Mouse (Mus musculus) layer of hippocampus, adult 18-20 months (tissue): ENCODE results near the gene Pde11a. TPM values are rescaled to one million over a fixed set of nuclear protein-coding genes. Genes with fewer than 3 reads are reported as not detected.

Experiments used
- DNase-seq, 2 experiments: peaks; one replicate each; pipeline ENCODE4 v3.0.0; 2022; ENCODE audit warnings: low spot score in 2 of 2
- total RNA-seq, 2 experiments: library from RNA; stranded (reverse); gene quantifications; 2 replicates each; pipeline ENCODE4 v1.2.3; 2021

Gene Pde11a
- total RNA-seq, 2 experiments from 2014 or later: 18.5 to 21.6 TPM

GRCm38 (mm10) chr2:76215219-76215618, 123.4 kb downstream of the Pde11a start:
- no peak for DNase-seq

GRCm38 (mm10) chr2:76185126-76185525, 153.4 kb downstream of the Pde11a start:
- DNase-seq: no peak

GRCm38 (mm10) chr2:76162822-76163221, 175.8 kb downstream of the Pde11a start:
- DNase-seq: no peak

- DNase-seq: no peak
Measured at GRCm38 (mm10) chr2:76158973-76159372, 179.6 kb downstream of the Pde11a start.

- DNase-seq: no peak
Measured at GRCm38 (mm10) chr2:76141136-76141535, 197.4 kb downstream of the Pde11a start.

- no peak for DNase-seq
Measured at GRCm38 (mm10) chr2:76132983-76133382, 205.6 kb downstream of the Pde11a start.

GRCm38 (mm10) chr2:76129933-76130627, 208.5 kb downstream of the Pde11a start:
- DNase-seq: no peak

GRCm38 (mm10) chr2:76129058-76129437, 209.5 kb downstream of the Pde11a start:
- no peak for DNase-seq

- DNase-seq: peak; percentile 33 to 34
Measured at GRCm38 (mm10) chr2:76128105-76129057, 210.2 kb downstream of the Pde11a start.

- no peak for DNase-seq
Measured at GRCm38 (mm10) chr2:76126651-76127050, 211.9 kb downstream of the Pde11a start.

GRCm38 (mm10) chr2:76124821-76125220, 213.8 kb downstream of the Pde11a start:
- DNase-seq: peak; percentile 58 to 71

- no peak for DNase-seq
Measured at GRCm38 (mm10) chr2:76122167-76122566, 216.4 kb downstream of the Pde11a start.

GRCm38 (mm10) chr2:76119848-76120247, 218.7 kb downstream of the Pde11a start:
- DNase-seq: no peak

- DNase-seq: no peak
Measured at GRCm38 (mm10) chr2:76118491-76118890, 220.1 kb downstream of the Pde11a start.

- no peak for DNase-seq
Measured at GRCm38 (mm10) chr2:76117219-76117618, 221.4 kb downstream of the Pde11a start.

- peak in 1 of 2 experiments; percentile 77 for DNase-seq
Measured at GRCm38 (mm10) chr2:76115696-76116095, 222.9 kb downstream of the Pde11a start.

- DNase-seq: peak in 1 of 2 experiments; percentile 31
Measured at GRCm38 (mm10) chr2:76114734-76115133, 223.8 kb downstream of the Pde11a start.

GRCm38 (mm10) chr2:76109653-76110052, 228.9 kb downstream of the Pde11a start:
- DNase-seq: no peak

- DNase-seq: peak in 1 of 2 experiments; percentile 27
Measured at GRCm38 (mm10) chr2:76101889-76102602, 236.5 kb downstream of the Pde11a start.

GRCm38 (mm10) chr2:76100597-76100996, 238.0 kb downstream of the Pde11a start:
- peak in 1 of 2 experiments; percentile 23 for DNase-seq

- DNase-seq: peak in 1 of 2 experiments; percentile 18
Measured at GRCm38 (mm10) chr2:76099726-76100347, 238.7 kb downstream of the Pde11a start.
